Mouse (Mus musculus): ENCODE data around the gene Ajap1.

The Ajap1 gene

DNA sequence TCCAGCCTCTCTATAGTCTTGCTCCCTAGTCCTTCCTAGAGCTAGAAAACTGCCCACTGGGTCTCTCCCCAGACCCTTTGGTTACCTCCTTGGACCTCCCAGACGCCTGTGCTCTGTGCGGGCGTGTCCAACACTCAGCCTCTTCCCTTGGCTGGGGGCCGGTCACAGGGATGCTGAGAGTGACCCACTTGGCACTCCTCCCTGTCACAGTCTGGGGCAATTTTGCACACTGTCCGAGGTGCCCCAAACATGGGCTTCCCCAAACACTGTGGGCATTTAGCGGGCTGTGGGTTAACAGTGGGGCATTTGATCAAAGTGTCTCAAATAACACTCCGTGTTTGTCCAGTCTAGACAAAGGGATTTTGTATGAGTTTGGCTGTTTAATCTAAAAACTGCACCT lies 29.1 kb downstream of the Ajap1 start:
- no peak for DNase-seq (ENCODE audit: low read depth, low spot score)

DNA sequence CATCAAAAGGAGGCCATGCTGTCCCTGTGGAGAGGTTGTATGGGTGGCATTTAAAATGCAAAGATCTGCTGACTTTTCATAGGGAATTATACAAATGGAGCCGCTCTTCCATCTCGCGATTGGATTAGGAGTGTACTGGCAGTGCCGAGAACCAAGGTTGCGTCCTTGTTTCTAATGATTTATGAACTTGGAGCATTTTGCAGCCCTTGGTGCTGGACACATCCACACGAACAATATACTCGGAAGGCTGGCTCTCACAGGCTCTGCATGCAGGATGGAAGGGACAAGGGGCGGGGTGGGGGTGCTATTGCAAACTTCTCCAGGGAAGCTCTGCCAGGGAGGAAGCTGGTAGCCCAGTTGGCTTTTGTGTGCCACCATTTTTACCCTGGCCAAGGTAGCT lies 31.1 kb downstream of the Ajap1 start:
- DNase-seq (ENCODE audit: low read depth, low spot score): no peak

DNA sequence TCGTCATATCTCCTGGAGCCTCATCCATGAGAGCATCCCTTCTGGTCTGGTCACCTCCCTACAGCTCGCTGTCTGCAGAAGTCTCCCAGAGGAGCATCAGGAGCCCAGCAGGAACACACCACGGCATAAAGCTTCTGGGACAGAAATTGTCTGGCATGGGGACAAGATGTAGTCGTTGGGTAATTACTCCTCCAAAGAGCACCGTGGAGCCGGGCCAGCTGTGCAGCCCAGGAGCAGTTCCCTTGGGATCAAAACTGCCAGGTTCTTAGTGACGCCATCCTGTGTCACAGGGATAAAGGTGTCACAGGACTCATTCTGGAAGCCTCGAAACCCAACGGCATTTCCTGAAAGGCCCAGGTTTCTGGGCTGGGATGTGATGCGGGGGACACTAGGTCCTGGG lies 40.1 kb downstream of the Ajap1 start:
- DNase-seq (ENCODE audit: low read depth, low spot score): no peak

DNA sequence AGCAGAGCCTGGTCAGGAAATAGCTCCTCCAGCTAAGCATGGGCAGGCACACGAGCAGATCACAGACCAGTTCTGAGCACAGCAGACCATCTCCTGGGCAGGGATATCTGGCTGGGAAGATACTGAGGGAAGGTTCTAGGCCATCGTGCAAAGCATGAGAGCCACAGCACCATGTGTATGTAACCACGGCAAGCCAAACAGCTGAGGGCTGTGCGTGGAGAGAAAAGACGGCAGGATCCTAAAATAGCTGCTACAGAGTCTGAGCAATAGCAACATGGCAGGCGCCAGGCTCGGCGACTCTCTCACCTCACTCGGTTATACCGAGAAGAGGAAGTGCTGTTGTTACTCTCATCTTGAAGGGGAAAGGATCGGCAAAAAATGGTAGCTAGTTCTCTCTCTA lies 42.7 kb downstream of the Ajap1 start:
- no peak for DNase-seq (ENCODE audit: low read depth, low spot score)

DNA sequence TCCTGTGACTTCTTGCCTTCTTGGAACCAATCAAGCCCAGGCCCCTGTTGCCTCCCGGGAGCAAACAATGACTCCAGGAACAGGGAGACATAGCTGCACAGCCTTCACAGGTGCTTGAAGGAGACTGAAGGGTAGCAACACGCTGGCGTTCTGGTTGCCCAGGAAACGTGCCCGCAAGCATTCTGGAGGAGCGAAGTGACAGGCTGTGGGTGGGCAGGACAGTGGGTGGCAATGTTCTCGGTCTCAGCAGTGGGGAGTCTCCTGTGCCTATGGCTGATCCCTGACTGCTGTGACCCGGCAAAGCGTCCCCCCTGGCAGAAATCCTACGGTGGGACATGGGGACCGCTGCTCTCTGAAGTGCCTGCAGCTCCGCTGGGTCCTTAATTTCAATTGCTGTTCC lies 43.6 kb downstream of the Ajap1 start:
- DNase-seq (ENCODE audit: low read depth, low spot score): no peak

DNA sequence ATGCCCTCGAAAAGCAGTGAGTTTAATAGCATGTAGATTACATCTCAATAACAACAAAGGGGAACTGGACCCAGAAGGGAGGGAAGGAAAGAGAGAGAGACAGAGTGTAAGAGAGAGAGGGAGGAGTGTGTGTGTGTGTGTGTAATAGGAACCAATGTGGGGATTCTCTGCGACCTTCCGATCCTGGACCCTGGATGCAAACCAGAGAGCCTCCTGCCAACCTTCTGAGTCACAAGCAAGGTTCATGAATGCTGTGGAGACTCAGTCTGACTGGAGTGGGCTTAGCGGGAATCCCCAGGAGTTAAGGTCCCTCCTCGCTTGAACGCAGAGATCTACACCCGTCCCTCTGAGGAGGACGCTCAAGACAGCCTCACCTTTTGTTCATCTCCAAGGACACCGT lies 45.4 kb downstream of the Ajap1 start:
- no peak for DNase-seq (ENCODE audit: low read depth, low spot score)

DNA sequence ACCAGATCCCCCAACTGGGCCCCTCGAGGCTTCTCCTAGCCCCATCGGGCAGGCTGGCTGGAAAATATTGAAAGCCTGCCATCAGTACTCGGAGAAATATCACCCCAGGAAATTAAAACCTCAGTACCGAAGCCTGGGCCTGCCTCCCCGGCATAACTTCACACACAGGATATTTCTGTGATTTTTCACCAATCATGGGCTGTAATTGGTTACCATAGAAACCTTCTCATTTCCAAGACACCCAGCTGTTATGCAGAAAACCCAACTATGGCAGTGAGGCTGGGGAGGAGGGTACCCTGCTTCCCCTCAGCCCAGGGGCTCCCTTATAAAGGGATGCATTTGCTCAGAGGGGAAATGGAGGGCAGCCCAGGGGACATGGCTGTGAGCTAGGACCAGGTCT lies 46.7 kb downstream of the Ajap1 start:
- DNase-seq (ENCODE audit: low read depth, low spot score): no peak

DNA sequence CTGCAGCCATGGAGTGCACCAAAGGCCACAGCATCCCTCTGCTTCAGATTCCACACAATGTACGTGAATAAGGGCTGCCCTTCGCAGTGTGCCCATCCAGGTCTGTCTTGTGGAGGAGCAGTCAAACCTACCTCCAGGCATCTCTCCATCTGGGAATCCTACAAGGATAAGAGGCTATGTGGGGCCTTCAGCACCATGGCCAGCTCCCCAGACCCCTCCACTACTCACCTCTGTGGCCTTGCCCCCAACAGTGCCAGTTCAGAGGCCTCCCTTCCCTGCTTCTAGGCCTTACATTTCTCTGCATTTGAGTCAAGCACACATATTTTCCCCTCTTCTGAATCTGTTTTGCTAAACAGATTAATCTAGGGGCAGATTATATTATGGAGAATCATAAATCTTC lies 52.6 kb downstream of the Ajap1 start:
- no peak for DNase-seq (ENCODE audit: low read depth, low spot score)

DNA sequence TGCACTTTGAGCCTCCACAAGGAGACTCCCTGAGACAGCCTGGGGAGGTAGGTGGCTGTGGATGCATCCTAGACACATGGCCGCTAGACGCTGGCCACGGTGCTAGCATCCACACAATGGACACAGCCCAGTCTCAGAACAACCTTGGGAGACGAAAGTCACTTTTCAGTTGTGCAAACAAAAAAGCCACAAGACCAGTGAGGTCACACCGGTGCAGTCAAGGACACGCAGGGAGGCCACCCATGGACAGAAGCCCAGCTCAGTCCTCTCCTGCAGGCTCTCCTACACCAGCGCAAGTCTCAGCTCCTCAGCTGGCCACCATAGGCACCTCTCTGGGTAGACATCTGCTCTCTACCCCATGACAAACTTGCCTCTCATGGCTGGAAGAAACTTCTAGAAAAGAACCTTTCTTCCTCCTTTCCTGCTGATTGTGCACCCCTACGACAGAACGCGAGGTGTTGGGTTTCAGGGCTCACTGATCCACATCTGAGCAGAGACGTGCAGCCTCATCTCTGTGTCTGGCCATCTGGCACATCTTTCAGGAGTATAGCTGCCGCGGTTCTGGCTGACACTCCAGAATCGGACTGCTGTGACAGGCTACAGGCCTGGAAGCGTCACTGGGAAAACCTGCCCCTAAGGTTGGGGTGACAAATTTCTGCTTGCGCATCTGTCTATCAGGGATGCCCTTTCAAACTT lies 56.5 kb downstream of the Ajap1 start:
- DNase-seq (ENCODE audit: low read depth, low spot score): no peak

DNA sequence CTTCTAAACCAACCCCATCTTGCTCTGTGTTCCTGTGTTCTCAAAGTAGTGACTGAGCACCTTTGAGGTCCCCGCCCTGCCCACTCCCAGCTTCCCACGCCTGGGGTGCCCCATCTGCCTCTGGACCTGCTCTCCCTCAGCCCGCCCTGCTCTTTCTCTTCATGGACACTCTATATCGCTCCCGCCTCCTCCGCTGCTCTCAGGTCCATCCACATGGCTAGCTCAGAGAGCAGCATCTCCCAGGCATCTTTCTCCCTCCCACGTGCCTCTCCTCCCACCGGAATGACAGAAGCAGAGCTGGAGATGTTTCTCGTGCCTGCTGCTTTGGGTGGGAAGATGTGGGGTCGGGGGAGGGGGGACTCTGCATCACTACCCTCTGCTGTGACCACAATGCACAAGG lies 58.3 kb downstream of the Ajap1 start:
- DNase-seq (ENCODE audit: low read depth, low spot score): no peak

DNA sequence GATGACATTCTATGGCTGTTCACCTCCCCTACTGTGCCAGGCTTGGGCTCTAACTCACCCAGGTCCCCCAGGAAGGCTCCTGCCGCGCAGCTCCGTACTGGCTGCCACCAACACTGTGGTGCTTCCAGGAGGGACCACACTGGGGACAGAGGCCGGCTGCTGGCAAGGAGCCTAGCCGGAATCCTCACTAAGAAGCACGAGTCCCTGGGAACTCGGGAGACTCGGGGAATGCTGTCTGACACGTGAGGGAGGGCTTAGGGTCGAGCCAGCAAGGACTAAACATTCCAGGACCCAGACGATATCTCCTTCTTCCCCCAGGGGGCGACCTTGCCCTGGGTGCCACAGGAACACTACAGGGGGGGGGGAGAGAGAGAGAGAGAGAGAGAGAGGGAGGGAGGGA lies 64.7 kb downstream of the Ajap1 start:
- no peak for DNase-seq (ENCODE audit: low read depth, low spot score)

DNA sequence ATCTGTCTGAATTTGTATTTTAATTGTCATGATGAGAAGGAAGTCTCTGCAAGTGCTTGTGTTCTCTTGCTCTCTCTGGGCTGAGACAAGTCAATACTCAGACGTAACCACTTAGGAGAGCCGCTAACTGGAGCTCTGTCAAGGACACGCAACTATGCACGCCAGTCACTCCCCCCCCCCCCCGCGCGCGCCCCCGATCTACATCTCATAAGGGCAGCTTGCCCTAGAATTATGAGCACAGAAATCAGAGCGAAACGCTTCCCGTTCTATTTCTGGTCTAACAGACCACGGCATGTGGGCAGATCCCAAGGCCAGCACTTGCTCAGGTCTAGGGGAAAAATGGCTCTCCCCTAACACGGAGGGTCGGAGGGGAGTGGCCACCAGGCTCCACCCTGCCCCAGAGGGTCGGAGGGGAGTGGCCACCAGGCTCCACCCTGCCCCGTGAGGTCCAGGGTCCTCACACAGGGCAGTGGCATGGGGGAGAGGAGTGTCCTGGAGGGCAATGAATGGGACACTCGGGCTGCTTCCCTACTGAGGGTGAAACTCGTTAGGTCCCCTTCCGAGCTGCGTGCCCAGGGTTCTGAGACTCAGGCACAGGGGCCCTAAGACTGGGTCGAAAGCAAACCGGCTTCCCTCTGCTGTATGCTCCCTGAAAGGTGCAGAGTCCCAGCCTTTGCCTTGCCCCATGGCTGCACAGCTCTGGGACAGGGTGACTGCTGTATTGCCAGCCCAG lies 65.3 kb downstream of the Ajap1 start:
- DNase-seq (ENCODE audit: low read depth, low spot score): no peak

DNA sequence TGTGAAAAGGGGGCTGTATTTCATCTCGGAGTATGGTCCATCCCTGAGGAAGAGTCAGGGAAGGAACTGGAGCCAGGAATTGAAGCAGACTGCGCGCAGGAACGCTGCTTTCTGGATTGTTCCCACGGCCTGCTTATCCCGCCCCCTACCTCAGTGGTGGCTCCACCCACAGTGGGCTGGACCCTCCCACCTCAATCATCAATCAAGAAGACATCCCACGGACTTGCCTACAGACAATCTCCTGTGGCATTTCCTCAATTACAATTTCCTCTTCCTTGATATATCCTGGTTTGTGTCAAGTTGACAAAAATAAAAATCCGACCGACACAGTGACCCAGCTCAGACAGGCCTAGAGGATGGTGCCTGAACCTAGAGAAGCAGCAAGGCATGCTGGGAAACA lies 66.5 kb downstream of the Ajap1 start:
- DNase-seq (ENCODE audit: low read depth, low spot score): no peak

DNA sequence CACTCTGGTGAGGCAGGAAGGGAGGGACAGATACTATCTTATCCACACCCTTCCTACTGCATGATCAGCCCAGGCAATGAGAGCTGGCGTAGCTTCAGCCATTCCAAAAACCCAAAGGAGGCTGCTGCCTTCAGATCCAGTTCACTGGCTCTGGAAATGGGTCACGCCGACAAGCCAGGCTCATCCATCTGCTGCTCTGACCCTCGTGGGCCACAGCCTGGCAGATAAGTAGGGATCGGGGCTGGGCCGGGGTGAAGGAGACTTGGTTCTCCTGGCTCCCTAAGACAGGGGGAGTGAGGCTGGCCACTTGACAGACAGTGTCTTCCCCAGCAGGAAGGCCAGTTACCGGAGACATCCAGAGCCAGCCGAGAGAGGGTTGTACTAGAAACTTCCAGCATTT lies 84.2 kb downstream of the Ajap1 start:
- DNase-seq (ENCODE audit: low read depth, low spot score): no peak

DNA sequence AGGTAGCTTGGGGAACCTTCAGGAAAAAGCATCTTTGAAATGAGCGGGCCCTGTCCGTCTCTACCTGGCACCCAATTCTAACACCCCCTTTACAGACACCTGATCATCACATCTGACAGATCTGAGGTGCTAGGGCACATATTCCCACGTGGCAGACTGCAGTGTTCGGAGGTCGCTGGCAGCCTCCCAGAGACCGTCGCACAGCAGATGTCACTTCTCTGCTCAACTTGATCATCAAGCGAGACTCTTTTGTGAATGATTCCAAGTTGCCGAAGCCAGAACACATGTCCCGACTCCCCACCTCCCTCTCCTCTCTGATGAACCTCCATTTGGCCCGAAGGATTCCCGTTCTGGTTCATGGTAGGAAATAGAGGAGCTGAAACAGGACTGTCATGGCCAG lies 95.1 kb downstream of the Ajap1 start:
- no peak for DNase-seq (ENCODE audit: low read depth, low spot score)

DNA sequence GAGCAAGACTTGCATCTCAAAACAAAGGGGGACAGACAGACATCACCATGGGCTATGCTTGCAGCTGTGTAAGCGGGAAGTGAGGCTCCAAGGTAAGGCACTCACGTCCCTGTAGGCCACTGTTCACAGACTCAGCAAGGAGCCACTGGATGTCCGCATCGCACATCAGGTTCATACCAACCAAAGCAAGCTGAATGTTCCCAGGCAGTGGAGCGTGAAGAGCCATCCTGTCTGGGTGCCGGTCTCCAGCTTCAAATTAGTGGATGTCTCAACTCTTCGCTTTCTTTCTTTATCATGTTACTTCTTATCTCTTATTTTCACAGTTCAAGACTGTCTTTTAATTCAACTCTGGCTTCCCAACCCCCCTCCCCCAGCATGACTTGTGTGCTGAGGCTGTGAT lies 101.2 kb downstream of the Ajap1 start:
- no peak for DNase-seq (ENCODE audit: low read depth, low spot score)

DNA sequence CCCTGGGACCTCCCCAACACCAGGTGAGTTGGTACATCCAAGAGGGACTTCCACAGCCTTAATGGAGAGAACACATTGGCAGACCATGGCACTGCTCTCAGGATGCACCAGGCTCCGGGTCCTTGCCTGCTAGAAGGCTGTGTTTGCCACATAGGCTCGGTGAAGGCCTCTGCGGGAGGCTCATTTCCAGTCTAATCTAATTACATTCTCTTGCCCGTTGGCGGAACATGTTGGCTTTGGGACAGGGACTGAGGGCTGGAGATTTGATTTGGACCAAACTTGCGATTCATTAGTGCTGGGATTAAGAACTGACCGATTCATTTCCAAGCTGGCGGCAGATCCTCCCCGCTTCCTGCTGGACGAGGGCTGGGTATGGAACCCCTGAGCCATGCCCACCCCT lies 101.7 kb downstream of the Ajap1 start:
- no peak for DNase-seq (ENCODE audit: low read depth, low spot score)

DNA sequence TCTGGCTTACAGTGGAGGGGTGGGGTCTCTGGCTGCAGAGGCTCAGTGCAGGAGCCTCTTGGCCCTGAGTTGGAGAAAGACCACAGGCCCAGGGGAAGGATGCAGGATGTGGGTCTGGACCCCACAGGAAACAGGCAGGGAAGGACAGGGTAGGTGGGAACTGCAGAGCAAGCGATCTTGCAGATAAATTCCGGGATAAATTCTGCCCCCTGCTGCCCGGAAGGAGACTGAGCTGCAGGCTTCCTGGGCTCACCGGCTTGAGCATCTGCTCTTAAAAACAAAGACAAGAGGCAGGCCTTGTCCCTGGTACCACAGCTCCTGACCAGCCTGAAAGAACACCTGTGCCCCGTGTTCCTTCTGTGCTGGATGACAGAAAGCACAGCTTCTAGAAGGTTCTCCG lies 104.6 kb downstream of the Ajap1 start:
- DNase-seq (ENCODE audit: low read depth, low spot score): no peak

DNA sequence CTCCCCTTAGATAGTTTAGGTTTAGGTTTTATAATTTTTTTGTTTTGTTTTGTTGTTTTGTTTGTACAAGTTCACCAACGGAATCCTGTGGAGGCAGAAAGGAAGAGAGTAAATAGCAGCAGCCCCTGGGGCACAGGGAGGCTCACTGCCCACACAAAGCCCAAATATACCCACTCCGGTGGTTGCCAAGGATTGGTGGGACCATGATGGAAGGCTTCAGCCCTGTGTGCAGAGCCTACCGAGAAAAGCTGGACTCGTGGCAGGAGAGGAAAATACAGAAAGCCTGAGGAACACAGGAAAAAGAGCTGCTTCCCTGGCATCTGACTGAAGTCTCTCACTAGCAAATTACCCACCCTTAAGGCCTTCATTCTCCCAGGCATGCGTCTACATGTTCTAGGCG lies 108.4 kb downstream of the Ajap1 start:
- DNase-seq (ENCODE audit: low read depth, low spot score): no peak

DNA sequence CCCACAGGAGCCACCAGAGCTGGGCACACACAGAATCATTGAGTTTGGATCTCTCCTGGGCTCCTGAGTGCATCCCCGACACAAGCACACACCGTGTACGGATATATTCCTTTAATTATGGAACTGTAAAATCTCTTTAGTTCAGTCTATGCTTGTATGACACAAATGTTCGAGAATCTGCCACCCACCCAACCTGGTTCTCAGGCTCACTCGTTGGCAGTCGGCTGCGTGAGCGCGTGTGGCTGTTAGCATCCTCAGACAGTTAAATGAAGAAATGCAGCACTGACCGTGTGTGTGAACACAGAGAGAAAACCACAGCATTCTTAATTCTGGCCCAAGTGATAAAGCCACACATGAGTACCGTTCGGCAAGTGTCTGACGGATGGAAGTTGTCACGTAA lies 109.5 kb downstream of the Ajap1 start:
- no peak for DNase-seq (ENCODE audit: low read depth, low spot score)

DNA sequence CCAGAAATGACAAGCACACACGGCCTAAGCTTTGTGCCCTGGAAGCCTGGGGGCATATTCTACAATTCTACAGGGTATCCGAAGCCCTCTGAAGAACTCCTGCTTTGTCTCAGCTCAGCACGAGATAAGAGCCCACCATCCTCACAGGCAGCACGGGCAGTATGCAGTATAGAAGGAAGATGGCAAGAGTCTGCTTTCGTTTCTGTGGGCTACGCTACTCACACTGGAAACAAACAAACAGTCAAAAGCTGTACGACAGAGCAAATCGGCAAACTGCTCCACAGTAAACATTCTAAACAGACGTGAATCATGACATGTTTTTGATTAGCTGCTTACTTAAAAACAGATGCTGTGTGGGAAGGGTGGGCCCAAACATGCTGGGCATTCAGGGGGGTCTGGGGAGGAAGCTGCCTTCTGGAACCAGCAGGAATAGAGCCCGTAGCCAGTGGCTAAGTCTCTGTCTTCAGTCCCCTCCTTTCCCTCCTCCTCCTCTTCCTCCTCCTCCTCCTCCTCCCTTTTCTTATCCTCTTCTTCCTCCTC lies 113.9 kb downstream of the Ajap1 start:
- no peak for DNase-seq (ENCODE audit: low read depth, low spot score)

DNA sequence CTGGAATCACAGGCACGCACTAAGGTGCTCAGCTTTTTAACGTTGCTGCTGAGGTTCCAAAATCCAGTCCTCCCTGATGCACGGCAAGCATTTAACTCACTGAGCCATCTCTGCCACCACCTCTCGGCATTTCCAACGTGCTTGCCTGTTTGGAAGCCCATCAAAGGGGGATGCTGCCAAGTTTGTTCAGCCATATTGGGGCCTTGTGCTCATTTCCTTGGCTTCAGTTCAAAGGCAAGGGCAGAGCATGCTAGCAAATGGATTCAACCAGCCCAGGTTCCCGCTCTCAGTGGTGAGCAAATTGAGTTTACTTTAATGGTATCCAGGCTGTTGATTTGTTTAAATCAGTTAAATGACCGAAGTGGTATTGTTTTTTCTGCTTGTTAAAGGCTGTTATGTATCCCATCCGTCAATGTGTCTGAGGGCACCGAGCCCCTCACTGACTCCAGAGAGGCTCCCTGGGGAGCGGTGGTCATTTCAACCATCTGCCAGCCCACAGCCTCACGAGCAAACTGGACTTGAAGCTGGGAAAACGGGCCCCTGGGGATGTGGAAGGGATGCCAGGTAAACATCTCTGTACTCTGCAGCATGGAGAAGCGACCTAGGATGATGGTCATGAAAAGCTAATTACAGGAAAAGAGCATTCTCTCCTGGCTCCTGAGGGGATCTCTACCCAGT lies 121.6 kb downstream of the Ajap1 start:
- no peak for DNase-seq (ENCODE audit: low read depth, low spot score)

DNA sequence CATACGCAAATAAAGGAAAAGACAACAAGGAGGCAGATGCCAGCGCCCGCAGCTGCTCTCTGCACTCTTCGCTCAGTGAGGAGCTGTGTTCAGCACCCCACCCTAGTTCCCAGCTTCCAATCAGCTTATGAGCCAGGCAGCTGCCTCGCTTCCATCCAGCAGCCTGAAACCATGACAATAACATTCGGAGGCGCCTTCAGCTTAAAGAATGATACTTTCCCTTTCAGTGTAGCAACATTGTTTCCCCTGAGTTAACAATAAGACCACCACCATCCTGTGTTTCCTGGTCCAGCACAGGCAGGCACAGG lies 124.4 kb downstream of the Ajap1 start:
- no peak for DNase-seq (ENCODE audit: low read depth, low spot score)

All from c-Kit-negative CD71-positive TER-119-positive erythroid progenitor cells, embryonic 14.5 days (primary cell).